Mouse (Mus musculus): ENCODE data around the gene Zxdc. TPM values are rescaled to one million over a fixed set of nuclear protein-coding genes. Genes with fewer than 3 reads are reported as not detected.
A peak's percentile ranks its signal among the peaks of the same experiment; 100 is the strongest.

The Zxdc gene
- total RNA-seq, 2 experiments from 2014 or later: 14.4 to 14.6 TPM

DNA sequence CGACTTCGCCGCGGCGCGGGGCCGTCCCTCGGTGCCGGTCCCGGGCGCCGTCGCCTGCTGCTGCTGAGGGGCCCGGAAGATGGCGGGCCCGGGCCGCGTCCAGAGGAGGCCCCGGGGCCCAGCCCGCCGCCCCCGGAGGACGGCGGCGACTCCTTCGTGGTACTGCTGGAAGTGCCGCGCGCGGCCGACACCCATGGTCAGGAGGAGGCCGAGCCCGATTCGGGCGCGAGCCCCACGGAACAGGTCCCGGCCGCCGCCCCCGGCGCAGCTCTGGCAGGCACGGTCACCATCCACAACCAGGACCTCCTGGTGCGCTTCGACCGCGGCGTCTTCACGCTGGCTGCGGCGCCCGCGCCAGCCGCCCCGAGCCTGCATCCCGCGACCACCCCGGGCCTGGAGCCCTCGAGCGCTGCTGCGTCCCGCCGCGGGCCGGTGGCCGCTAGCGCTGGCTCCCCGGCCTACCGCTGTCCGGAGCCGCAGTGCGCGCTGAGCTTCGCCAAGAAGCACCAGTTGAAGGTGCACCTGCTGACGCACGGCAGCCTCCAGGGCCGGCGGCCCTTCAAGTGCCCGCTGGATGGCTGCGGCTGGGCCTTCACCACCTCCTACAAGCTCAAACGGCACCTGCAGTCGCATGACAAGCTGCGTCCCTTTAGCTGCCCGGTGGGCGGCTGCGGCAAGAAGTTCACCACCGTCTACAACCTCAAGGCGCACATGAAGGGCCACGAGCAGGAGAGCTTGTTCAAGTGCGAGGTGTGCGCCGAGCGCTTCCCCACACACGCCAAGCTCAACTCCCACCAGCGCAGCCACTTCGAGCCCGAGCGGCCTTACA is 647 bp downstream of the Zxdc start:
- peak in 1 of 2 experiments; percentile 38 for DNase-seq
- intact Hi-C loops (cut with DNase I): no loop called here

DNA sequence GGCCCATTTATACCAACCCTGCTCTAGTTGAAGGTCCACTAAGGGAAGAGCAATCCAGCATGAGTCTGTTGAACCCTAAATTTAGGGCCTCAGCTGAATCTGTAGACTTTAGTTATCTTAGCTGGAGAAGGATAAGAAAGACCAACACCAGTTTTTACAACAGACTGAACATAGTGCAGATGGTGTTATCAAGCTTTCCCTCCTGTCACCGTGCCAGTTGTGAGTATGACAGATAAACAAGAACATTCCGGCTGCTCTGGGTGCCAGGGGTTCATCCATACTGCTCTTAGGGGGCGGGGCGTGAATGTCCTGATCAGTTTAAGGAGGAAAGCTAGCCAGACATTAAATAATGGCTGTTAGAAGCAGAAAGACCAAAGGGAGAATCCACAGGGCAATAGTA is 5.4 kb downstream of the Zxdc start:
- DNase-seq: no peak
- intact Hi-C loops (cut with DNase I): no loop called here

DNA sequence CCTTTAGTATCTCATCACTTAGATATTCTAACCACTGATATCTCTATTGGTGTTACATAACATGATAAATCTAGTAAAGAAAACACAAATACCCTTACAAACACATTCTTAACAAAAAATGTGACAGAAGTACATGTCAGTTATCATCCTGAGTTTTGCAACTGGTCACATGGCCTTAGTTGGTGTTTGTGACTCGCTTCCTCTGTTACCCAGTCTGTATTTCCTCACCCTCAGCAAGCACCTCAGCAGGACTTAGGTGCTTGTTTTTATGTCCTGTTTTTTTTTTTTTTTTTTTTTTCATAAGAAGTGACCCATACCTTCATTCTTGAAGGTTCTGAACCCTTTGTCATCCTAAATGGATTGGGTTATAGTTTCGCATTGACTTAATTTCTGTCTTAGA is 8.4 kb downstream of the Zxdc start:
- intact Hi-C loops (cut with DNase I): no loop called here
- no peak for DNase-seq

DNA sequence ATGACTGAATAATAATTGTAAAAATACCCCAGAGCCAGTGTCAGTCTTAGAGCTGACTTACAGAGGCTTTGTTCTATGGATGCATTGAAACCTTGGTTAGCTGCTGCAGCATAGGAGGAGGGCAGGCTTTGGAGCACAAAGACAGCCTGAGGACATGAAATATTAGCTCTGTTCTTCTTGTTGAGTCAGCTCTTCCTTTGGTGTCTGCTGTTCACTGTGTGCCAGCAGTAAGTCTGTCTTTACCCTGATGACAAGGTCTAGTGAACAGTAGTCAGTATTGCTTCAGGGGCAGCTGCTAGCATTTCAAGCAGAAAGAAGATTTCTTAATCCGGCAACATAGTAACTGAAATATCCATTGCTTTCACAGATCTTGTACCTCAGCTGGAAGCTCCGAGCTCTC is 12.2 kb downstream of the Zxdc start:
- intact Hi-C loops (cut with DNase I): no loop called here
- DNase-seq: no peak

DNA sequence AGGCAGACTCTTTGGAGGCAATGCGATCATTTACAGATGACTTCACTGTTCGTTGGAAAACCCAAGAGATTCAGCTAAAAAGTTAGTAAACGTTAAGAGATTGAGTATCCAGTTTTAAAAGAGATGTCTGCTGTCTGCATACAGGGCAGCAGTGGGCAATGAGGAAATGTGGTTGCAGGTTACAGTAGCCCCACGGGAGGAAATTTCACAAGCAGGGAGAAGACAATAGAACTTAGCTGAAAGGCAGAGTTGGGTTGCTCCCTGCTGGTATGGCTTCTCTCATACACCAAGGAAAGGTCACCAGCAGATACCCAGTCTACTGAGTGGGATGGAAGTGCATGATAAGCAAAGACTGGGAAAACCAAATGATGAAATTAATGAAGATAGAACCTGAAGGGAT is 21.3 kb downstream of the Zxdc start:
- intact Hi-C loops (cut with DNase I): no loop called here
- no peak for DNase-seq

DNA sequence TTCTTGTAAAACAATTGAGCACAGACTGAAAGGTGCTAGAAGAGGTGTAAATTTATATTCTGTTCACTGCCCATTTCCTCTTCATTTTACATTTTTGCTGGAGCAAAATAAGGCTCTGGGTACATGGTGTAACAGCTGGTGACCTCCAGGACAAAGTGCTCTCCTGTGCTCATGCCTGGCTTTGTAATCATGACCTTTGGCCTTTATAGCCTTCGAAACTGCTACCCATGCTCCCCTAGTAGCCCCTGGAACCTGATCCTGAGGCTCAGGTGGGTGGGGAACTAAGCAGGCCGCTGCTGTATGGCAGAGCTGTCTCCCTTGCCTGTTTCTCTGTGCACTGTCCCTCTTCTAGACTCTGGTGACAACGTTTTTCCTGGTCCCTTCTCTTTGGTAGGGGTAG is 24.7 kb downstream of the Zxdc start:
- DNase-seq: no peak
- intact Hi-C loops (cut with DNase I): no loop called here

DNA sequence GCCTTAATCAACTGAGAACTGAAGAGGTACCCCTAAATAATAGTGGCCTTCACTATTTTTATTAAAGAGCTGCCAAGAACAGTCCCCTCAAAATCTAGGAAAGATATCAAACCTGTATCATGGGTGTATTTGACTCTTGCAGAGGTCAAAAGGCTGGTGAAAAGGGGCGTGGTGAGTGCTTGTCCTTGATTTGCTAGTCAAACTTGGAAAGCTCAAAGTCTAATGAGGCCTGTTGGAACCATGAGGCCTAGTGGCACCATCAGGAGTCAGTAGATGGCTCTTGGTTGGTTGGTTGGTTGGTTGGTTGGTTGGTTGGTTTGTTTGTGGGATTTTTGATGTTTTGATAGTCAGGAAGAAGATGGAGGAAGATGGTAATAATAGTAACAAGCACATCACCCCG is 26.5 kb downstream of the Zxdc start:
- DNase-seq: no peak
- intact Hi-C loops (cut with DNase I): no loop called here

DNA sequence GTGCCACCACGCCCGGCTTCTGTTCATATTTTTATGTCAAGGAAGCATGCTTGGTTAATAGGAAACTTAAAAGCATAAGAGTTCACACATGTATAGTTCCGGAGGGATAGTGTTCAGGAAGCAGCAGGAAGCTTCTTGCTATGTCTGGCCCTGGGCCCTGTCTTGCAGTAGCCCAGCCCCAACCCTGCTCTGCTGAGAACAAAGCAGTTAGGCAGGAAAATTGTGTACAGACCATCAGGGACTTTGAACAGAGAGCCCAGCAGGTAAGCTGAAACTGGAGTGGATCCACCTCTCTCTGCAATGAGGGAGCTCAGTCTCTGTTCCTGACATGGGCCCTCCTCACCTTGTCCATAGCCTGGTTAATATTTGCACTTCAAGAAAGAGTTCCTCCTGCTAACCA is 28.0 kb downstream of the Zxdc start:
- no peak for DNase-seq
- intact Hi-C loops (cut with DNase I): no loop called here

DNA sequence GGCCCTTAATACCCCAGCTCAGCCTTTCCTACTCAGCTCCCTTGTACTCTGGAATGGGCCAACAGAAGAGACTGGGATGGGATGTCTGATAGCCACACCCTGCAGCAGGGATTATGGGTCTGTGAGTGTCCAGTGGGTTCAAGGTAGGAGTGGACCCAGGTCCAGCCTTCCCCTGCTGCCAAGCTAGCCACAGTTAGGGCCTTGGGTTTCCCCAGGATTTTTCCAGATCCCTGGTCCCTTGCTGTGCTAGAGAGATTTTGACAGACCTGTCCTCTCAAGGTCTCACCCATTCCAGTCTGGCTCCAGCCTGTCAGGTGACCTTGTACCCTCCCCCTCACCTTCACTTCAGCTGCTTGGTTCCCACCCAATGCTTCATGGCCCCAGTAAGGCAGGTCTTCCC is 39.3 kb downstream of the Zxdc start:
- no peak for DNase-seq
- intact Hi-C loops (cut with DNase I): no loop called here

DNA sequence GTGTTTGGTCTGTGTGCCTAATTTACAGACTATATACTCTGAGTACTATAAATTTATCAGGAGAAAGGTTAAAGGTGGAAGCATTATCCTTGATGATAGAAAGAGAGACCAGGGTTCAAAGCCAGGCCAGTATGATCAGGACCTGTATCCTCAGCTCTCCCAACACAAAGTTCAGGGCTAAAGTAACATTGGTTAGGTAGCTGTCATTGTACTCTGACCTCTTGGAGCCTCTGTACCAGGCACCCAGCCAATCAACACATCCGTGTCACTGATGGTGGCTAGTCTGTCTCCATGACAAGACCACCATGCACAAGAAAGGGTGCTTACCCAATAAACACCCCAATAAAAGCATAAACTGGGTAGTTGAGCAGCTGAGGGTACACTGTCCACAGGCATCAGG is 41.7 kb downstream of the Zxdc start:
- intact Hi-C loops (cut with DNase I): no loop called here
- no peak for DNase-seq

DNA sequence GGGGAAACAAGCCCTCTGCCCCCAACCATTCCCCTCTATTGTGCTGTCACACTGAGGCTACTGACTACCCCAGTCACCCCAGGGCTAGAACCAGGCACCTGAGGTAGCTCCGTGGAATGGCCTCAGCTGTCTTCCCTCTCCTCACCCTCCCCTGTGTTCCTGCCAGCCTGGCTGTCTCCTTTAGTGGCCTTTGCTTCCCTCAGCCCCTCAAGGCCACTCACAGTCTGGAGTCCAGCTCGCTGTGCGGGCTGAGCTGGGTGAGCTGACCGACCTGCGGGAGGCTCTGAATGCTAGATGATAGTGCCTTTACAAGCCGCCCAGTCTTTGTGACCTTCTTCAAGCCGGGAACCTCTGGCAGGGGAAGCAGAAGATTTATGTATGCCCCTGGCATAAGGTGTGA is 42.6 kb downstream of the Zxdc start:
- no peak for DNase-seq
- intact Hi-C loops (cut with DNase I): no loop called here

DNA sequence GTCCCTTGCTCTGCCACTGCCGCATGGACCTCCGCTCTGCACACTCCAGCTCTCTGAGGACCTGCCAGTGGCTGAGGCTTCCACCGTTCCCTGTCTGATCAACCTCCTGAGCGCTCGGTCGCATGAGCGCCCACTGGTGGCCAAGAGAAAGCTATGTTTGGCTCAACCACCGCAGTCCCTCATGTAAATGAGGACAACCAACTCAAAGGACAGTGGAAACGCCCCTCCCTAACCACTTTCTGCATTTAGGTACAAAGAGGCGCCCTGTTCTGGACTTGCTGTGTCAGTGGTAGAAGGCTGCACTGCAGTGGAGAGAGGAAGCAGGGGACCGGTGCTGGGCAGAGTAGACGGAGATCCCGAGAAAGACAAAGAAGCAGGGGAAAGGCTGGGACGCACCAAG is 53.3 kb downstream of the Zxdc start:
- intact Hi-C loops (cut with DNase I): loop anchor here (2.0 to 5.0 kb wide), 2 partner anchors 70 to 744 kb away; no protein-coding TSS in a partner anchor
- peak; percentile 69 to 75 for DNase-seq

DNA sequence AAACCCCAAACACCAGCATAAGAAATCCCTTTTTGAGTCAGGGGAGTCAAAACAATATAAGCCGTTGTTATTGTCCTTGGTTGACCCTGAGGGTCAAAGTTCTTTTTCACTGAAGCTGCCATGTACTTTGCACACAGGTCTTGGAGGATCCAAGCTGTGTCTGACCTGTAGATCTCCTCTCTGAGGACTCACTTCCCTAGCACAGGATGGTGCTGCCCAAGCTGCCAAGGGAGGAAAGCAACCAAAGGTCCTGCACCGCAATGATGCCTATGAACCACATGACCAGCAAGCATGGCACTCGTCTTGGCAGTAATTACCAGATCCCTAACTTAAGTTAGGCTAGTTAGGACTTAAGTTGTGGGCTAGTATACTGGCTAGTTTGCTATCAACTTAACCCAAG is 56.1 kb downstream of the Zxdc start:
- intact Hi-C loops (cut with DNase I): no loop called here
- DNase-seq: no peak

DNA sequence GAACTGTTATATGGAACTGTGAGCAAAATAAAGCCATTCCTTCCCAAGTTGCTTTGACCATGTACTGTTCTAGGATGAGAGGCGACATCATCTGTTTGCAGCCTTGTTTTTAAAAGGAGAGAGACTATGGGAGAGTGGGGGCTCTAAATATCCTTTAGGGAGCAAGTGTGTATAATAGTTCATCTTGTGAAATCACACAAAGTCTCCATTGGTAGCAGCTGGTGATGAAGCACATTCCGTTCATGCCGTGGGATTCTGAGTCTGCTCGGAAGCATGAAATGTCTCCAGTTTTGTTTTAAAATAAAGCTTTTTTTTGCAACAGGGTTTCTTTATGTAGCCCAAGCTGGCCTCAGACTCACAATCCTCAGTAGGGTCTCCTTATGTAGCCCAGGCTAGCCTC is 56.7 kb downstream of the Zxdc start:
- intact Hi-C loops (cut with DNase I): no loop called here
- DNase-seq: no peak

DNA sequence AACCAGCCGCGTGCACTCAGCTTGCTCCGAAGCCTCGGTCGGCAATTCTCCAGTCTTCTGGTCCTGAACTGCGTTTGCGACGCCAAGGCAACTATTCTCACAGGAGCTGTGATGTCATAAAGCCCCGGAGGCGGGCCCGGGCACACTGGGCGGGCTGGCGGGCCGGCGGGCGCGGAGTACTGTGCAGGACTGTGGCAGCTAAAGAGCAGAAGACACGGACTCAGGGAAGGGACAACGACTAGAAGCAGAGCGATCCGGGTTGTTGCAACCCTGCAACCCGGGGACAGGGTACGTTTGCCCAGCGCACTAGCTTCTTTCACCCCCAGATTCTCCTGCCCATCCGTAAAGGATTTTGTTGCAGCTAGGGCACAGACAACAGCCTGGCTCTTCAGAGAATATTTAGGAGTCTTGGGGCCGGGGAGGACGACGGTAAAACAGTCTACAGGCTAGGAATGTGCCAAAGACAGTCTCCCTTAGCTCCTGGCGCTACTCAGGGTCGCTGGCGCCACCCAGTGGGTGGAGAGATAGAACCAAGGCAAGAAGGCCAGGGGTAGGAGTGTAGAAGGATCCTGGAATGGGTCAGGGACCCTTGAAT is 59.2 kb downstream of the Zxdc start, which contains the start of gene Cfap100:
Gene Cfap100, minus strand, starts transcription at position 418 of the 595 bp plus-strand sequence.
- DNase-seq: peak; percentile 71 to 74

DNA sequence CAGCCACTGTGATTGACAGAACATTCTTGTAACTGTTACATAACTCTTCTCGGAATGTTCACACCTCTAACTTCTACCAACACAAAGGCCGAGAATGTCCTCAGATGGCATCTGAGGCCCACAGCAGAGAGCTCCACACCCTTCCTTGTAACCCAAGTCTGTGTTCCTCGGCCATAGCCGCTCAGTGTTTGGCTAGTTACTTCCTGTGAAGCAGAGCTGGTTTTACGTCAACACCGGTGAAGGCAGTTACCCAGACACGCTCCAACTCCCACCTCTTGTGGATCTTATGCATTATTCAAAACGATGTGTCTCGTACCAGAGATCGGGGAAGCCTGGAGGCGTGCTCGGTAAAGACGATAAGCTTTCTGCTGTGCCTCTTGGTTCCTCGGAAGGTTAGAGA is 60.6 kb downstream of the Zxdc start:
- DNase-seq: no peak
- intact Hi-C loops (cut with DNase I): loop anchor here (5.0 kb wide), 2 partner anchors 107 to 147 kb away; no protein-coding TSS in a partner anchor

More for the DNA sequence above, 59.2 kb downstream of the Zxdc start, which contains the start of gene Cfap100:
- intact Hi-C loops (cut with DNase I): no loop called here

DNA sequence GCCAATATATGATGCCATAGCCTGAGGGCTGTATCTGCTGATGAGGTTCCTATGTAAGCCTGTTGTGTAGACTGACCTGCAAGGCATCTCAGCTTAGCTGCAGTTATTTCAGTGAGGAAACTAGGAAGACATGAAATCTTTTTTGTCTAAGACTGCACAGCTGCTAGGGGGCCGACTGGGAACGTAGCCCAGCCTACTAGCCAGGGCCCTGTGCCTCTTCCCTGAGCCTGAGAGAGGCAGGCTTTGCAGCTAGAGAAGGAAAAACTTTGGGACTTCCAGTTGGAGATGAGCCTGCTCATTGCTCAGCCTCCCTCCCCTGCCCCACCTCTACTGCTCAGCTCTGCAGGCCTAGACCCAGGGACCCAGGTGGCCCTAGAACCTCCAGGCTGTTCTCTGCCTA is 62.2 kb downstream of the Zxdc start:
- intact Hi-C loops (cut with DNase I): loop anchor here (5.0 kb wide), 2 partner anchors 106 to 146 kb away; no protein-coding TSS in a partner anchor
- peak in 1 of 2 experiments; percentile 18 for DNase-seq

DNA sequence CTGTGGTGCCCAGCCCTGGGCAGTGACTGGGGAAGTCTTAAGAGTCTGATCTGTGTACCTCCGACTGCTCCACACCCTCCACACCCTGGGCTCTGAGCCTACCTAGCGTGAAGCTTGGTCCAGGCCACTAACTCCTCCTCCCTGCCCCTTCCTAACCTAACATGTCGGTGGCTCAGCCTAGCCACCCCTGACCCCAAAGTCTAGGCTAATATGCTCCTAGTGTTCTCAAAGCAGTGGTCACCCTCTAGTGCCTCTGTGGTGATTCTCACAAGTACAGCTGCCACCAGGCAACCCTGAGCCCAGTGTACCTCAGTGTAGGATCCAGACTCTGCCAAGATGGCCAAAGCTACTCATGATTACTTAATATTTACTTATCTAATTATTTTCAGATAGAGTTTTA is 65.4 kb downstream of the Zxdc start:
- intact Hi-C loops (cut with DNase I): loop anchor here (5.0 kb wide), 2 partner anchors 103 to 143 kb away; no protein-coding TSS in a partner anchor
- no peak for DNase-seq

DNA sequence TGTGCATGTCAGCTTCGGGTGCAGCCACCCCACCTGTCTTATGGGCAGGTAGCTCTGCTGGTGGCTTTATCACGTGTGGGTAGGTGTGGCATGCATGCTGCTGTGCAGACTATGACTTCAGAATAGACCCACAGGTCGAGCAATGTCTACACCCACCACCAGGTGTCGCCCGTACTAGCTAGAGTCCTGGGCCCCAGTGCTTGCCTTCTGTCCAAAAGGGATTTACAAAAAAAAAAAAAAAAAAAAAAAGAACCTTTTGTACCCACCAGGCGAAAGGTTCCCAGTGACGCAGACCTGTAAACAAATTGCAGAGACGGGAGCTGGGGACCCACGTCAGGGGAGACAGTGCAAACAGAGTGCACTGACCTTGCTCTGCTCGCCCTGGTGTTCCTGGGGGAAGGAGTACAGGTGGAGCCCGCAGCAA is 65.9 kb downstream of the Zxdc start:
- intact Hi-C loops (cut with DNase I): no loop called here
- DNase-seq: peak; percentile 78 to 85

DNA sequence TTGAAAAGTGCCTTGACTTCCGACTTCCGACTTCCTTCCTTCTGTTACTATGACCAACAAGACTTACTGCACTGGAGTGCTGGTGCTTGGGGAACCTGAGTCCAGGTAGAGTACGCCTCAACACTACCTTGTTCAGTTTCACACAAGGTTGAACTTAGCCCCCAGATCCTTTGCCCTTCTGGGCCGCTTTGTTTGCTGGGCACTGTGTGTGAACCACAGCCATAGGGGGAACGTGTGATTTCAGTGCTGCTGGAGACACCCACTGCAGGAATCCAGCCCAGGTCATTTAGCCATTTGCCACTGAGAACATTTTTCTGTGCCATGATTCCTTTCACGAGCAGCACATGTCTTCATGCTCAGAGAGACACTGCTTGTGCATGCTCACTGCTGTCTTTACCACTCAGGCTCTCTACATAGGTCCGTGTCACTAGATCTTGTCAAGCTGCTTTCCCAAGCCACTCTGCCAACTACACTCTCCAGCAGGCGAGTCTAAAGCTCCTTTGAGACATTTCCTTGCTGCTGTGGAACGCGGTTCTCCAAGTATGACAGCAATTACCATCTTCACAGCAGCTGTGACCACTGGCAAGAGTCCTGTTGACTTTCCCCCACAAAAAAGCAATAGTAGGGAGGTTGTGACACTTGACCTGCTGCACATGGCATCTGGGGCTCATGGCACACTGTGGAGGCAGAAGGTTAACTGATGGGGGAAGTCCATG is 67.1 kb downstream of the Zxdc start:
- no peak for DNase-seq
- intact Hi-C loops (cut with DNase I): no loop called here

DNA sequence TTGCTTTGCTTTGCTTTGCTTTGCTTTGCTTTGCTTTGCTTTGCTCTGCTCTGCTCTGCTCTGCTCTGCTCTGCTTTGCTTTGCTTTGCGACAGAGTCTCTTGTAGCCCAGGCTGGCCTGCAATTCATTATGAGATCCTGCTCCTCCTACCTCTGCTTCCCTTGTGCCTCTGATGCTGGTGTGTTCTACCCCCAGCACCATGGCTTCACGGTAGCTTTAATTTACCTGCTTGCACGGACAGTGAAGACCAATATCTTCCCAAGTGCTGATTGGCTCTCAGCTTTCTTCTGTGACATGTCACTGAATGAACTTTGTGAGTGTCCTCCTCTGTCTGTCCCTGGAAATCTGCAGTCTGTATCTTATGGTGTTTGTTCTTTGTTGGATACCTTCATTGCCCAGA is 67.7 kb downstream of the Zxdc start:
- no peak for DNase-seq
- intact Hi-C loops (cut with DNase I): no loop called here

All from heart, postnatal 36 days (tissue).